Mouse (Mus musculus) bone marrow, adult 2 months (tissue): ENCODE data around the gene Phf7.

ENCODE experiments used
- CTCF ChIP-seq: fragments of 200-500 bp; IDR thresholded peaks from 2 replicates; pipeline ENCODE4 v1.5.1; 2011; ENCODE audit warnings: low read length, control low read depth; ENCODE audit not compliant: control insufficient read depth, insufficient read depth
- POLR2A ChIP-seq: fragments of 200-500 bp; IDR thresholded peaks from 2 replicates; pipeline ENCODE4 v1.6.1; 2011; ENCODE audit warnings: low read depth, mild to moderate bottlenecking, control low read depth, low read length, borderline replicate concordance; ENCODE audit not compliant: control insufficient read depth

DNA sequence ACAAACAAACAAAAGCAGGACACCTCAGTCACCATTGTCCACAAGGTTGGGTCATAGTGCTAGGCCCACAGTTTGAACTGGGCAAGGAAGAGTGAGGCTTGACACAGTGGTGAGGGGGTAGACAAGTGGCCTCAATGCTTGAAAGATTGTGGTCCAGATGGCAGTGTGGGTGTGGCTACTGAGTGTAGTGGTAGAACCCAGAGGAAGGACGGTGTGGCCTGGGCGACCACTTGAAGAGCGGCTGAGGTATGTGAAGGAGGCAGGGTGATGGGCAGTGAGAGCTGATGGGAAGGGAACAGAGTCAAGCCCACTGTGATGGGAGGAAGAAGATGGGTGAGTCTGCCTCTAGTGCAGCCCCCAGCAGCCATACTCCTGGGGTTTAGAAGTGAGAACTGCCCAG, 36.4 kb downstream of the Phf7 start:
- TF ChIP-seq CTCF = no peak
- no peak for TF ChIP-seq POLR2A
